In genomic region chr14:111403555-111403954, GRCm38 (mm10) we compare ENCODE assay signal across 20 mouse cellular contexts.
DNase-seq lines count a peak whose midpoint lies in the region; ATAC-seq lines count a peak whose summit lies in the region.
"Had no signal": no experiment of that assay in that cellular context is flagged by ENCODE, and none has a peak within 500 bp of the region (broad histone marks: within the 10 kb centered on the region; RNA-seq: fewer than 3 reads in every experiment).

No protein-coding gene starts in this region.

- H3K27ac ChIP-seq in embryonic facial prominence, embryonic 14.5 days (replicated peaks; ENCODE audit: low read depth, low read length), result no peak overlapping the region
- H3K27ac ChIP-seq in embryonic facial prominence, embryonic 10.5 days (replicated peaks), result no peak overlapping the region
- H3K27ac ChIP-seq in heart, embryonic 11.5 days (ENCODE audit: low read depth, low read length), result no peak overlapping the region
- H3K27ac ChIP-seq: embryonic facial prominence, embryonic 12.5 days; forebrain, embryonic 13.5 days; gastrocnemius, adult 2 months; hindbrain, embryonic 12.5 days had no signal

- H3K9ac ChIP-seq in embryonic facial prominence, embryonic 14.5 days (ENCODE audit: low read depth, low read length), result no peak overlapping the region
- H3K9ac ChIP-seq in heart, embryonic 11.5 days (ENCODE audit: low read depth, low read length), result no peak overlapping the region
- H3K9ac ChIP-seq: embryonic facial prominence, embryonic 12.5 days; forebrain, embryonic 13.5 days; forebrain, postnatal 0 days; hindbrain, embryonic 12.5 days had no signal

- intact Hi-C loops in heart, postnatal 10 days (cut with DNase I), result no loop called here

- H3K4me1 ChIP-seq in embryonic facial prominence, embryonic 14.5 days (ENCODE audit: control insufficient read depth, insufficient read depth, low read length), result no peaks in the 10 kb centered on the region
- H3K4me1 ChIP-seq in embryonic facial prominence, embryonic 10.5 days, result no peaks in the 10 kb centered on the region; the same call in 1 of the 2 replicates
- H3K4me1 ChIP-seq in heart, embryonic 11.5 days (ENCODE audit: control insufficient read depth, insufficient read depth, low read length), result no peaks in the 10 kb centered on the region
- H3K4me1 ChIP-seq: embryonic facial prominence, embryonic 12.5 days; forebrain, embryonic 13.5 days; hindbrain, embryonic 12.5 days had no signal

- DNase-seq in embryonic facial prominence, embryonic 14.5 days (ENCODE audit: low spot score), result peak; percentile 13
- no peak for DNase-seq in embryonic facial prominence, embryonic 10.5 days (ENCODE audit: low spot score)
- DNase-seq in heart, postnatal 10 days, result peak; percentile 4
- DNase-seq in Muller cell, postnatal 12 days (ENCODE audit: inconsistent ontology term), result peak; percentile 78
- no peak for DNase-seq in layer of hippocampus, postnatal 25 days (ENCODE audit: extremely low spot score in 1 of 2, low spot score in 1 of 2)
- DNase-seq: cerebellum, adult 11 months; cerebellum, adult 8-10 months; cerebellum, postnatal 14 days; embryo, embryonic 11 days; forebrain, postnatal 0 days; gastrocnemius, adult 2 months; gastrocnemius, postnatal 25 days; kidney, adult 8-10 months had no signal

- H3K4me2 ChIP-seq in embryonic facial prominence, embryonic 14.5 days (ENCODE audit: low read depth, low read length), result no peak overlapping the region
- no peak overlapping the region for H3K4me2 ChIP-seq in heart, embryonic 11.5 days
- H3K4me2 ChIP-seq: embryonic facial prominence, embryonic 12.5 days; forebrain, embryonic 13.5 days; hindbrain, embryonic 12.5 days had no signal

- WGBS in embryonic facial prominence, embryonic 14.5 days, result 63% methylated on average over 1 of the region's 1 CpGs
- WGBS in embryonic facial prominence, embryonic 10.5 days, result 88% methylated on average over 1 of the region's 1 CpGs
- 62% methylated on average over 1 of the region's 1 CpGs for WGBS in heart, embryonic 11.5 days (ENCODE audit: insufficient replicate concordance)

- no peaks in the 10 kb centered on the region for H3K36me3 ChIP-seq in embryonic facial prominence, embryonic 14.5 days (ENCODE audit: control insufficient read depth, insufficient read depth, low read length)
- no peaks in the 10 kb centered on the region for H3K36me3 ChIP-seq in embryonic facial prominence, embryonic 10.5 days (replicated peaks)
- H3K36me3 ChIP-seq in heart, embryonic 11.5 days (ENCODE audit: control insufficient read depth, insufficient read depth, low read length), result no peaks in the 10 kb centered on the region
- H3K36me3 ChIP-seq: embryonic facial prominence, embryonic 12.5 days; hindbrain, embryonic 12.5 days had no signal

- no peak for ATAC-seq in embryonic facial prominence, embryonic 14.5 days (ENCODE audit: low read depth)
- ATAC-seq in heart, embryonic 11.5 days (replicated peaks; ENCODE audit: insufficient number of reproducible peaks, low FRiP score, low TSS enrichment), result no peak
- ATAC-seq: forebrain, embryonic 13.5 days; forebrain, postnatal 0 days; hindbrain, embryonic 16.5 days; inflammation-experienced regulatory T-cells, adult 6 months; intestine, postnatal 0 days had no signal

- H3K27me3 ChIP-seq in embryonic facial prominence, embryonic 14.5 days (replicated peaks; ENCODE audit: control insufficient read depth, insufficient read depth, low read length), result no peaks in the 10 kb centered on the region
- H3K27me3 ChIP-seq in embryonic facial prominence, embryonic 10.5 days (replicated peaks; ENCODE audit: low read depth, poor library complexity, severe bottlenecking), result no peaks in the 10 kb centered on the region
- no peaks in the 10 kb centered on the region for H3K27me3 ChIP-seq in heart, embryonic 11.5 days (ENCODE audit: control insufficient read depth, insufficient read depth, low read length)
- H3K27me3 ChIP-seq: embryonic facial prominence, embryonic 12.5 days; forebrain, embryonic 13.5 days; hindbrain, embryonic 12.5 days had no signal

- H3K9me3 ChIP-seq in embryonic facial prominence, embryonic 14.5 days (ENCODE audit: control insufficient read depth, low read length), result no peaks in the 10 kb centered on the region
- no peaks in the 10 kb centered on the region for H3K9me3 ChIP-seq in embryonic facial prominence, embryonic 10.5 days
- H3K9me3 ChIP-seq in heart, embryonic 11.5 days (replicated peaks; ENCODE audit: control insufficient read depth, low read length), result no peaks in the 10 kb centered on the region
- H3K9me3 ChIP-seq: embryonic facial prominence, embryonic 12.5 days; forebrain, embryonic 13.5 days; hindbrain, embryonic 12.5 days had no signal

- no peak overlapping the region for H3K4me3 ChIP-seq in embryonic facial prominence, embryonic 14.5 days (ENCODE audit: low read depth, low read length)
- H3K4me3 ChIP-seq in embryonic facial prominence, embryonic 10.5 days, result no peak overlapping the region
- no peak overlapping the region for H3K4me3 ChIP-seq in heart, embryonic 11.5 days (ENCODE audit: low read depth, low read length)
- H3K4me3 ChIP-seq: embryonic facial prominence, embryonic 12.5 days; forebrain, embryonic 13.5 days; gastrocnemius, adult 2 months; hindbrain, embryonic 12.5 days had no signal

Comparison
In these comparisons a context has a peak if more than half of its experiments do, and no peak if none do; other contexts are left out.
1. DNase-seq: peak in embryonic facial prominence, embryonic 14.5 days (single experiment), heart, postnatal 10 days (2 of 2) and Muller cell, postnatal 12 days (single experiment); none in embryonic facial prominence, embryonic 10.5 days (single experiment) and layer of hippocampus, postnatal 25 days (0 of 2).